Mouse (Mus musculus) left cerebral cortex, adult 18-20 months (tissue): ENCODE measurements around the gene Fam160a1. TPM values are rescaled to one million over a fixed set of nuclear protein-coding genes. Genes with fewer than 3 reads are reported as not detected.

Source experiments
- DNase-seq, 2 experiments: peaks; one replicate each; pipeline ENCODE4 v3.0.0; 2021 to 2022; ENCODE audit warnings: low spot score in 2 of 2, mixed read lengths in 1 of 2
- long read RNA-seq, 2 experiments: library from polyadenylated mRNA; stranded (forward); transcript quantifications; one replicate each; pipeline ENCODE4 v2.0.0; 2021
- total RNA-seq, 2 experiments: library from RNA; stranded (reverse); gene quantifications; 2 replicates each; pipeline ENCODE4 v1.2.3; 2021

The Fam160a1 gene
- 1 to 10 TPM; 3.4 to 3.7 TPM for total RNA-seq
- long read RNA-seq, experiment 1, partial matches to known transcripts, result 1 of 5 reads
- long read RNA-seq, experiment 1, other reads (novel, unspliced or antisense), result 3 of 5 reads
- long read RNA-seq, experiment 2, partial matches to known transcripts, result 2 of 6 reads
- long read RNA-seq, experiment 2, other reads (novel, unspliced or antisense), result 4 of 6 reads

DNA sequence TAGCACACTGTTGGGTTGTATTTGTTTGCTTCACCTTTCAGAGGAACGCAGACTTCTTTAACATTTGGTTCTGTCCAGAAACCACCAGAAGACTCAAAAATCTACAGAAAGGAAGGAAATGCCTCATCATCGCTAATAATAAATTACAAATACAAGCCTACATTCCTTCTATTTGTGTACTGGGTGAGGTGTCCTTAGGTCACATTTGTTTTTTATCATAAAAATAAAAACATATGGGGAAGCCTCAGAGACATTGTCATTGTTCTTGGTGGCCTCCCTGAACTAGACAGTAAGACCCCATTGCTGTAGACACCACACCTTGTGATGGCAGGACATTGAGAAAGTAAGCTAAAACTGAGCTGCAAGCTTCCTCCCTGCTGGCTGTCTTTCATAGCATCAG lies at the start of gene Fam160a1:
Fam160a1 (minus strand) TSS at position 101 of the 400 bp plus-strand sequence.
- DNase-seq, result no peak

DNA sequence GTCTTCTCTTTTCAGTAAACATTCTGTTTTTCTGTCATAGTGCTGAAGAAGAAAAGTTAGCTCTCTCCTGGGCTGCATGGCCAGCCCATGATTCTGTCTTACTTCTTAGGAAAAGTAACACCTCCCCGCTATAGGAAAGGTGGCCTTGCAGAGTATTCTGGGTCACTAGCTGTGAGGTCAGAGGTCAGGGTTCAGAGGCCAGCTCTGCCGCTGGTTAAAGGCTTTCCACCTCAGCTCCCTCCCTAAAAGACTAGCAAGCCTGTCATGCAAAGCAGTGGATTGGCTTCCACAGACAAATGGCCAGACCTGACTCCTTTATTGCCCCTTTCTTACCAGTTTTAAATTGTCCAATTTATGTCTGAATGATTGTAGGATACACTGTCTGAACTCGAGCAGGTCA lies 46.9 kb upstream of the Fam160a1 start:
- DNase-seq, result no peak

DNA sequence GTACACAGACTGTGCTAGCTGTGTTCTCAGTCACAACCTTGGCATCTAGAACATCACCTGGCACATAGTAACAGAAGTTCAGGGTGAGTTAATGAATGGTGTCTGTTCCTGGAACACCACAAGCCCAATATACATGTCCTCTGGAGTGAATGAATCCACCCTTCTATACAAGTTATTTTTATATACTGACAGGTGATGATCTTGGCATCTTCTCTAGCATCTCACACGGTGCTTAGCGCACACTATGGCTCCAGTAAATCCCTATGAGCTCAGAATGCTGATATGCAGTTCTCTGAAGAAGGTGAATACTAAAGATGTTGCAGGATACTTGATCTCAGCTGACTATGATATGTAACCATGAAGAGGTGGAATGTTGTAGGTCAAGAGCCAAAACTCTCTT lies 45.8 kb upstream of the Fam160a1 start:
- no peak for DNase-seq

DNA sequence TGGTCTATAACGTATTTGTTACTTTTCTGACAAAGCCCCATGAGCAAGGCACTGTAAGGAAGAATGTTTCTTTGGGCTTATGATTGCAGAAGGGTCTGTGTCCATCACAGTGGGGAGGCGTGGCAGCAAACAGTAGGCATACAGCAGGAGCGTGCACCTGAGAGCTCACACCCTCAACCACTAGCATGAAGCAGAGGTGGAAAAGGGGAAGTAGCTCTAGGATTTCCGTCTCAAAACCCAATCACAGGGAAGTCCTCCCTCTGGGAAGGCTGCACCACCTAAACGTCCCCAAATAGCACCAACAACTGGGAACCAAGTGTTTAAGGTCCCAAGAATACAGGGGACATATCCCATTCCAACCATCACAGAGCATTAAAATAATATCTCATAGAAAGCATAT lies 43.9 kb upstream of the Fam160a1 start:
- no peak for DNase-seq

DNA sequence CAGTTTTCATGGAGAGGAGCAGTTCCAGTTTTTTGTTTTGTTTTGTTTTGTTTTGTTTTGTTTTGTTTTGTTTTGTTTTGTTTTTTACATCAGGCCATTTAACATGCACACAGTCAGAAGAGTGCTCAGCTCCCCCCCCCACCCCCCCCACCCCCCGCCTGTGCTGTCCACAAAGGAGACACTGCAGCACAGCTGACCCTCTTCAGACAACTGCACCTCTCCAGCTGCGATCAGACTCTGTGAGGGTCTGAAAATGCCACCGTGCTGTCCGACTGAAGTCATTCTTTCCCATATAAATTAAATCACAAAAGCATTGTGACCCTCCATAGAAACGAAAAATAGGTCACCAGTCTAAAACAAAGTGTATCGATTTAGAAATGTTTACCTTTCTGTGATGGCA lies 42.2 kb upstream of the Fam160a1 start:
- DNase-seq, result no peak

DNA sequence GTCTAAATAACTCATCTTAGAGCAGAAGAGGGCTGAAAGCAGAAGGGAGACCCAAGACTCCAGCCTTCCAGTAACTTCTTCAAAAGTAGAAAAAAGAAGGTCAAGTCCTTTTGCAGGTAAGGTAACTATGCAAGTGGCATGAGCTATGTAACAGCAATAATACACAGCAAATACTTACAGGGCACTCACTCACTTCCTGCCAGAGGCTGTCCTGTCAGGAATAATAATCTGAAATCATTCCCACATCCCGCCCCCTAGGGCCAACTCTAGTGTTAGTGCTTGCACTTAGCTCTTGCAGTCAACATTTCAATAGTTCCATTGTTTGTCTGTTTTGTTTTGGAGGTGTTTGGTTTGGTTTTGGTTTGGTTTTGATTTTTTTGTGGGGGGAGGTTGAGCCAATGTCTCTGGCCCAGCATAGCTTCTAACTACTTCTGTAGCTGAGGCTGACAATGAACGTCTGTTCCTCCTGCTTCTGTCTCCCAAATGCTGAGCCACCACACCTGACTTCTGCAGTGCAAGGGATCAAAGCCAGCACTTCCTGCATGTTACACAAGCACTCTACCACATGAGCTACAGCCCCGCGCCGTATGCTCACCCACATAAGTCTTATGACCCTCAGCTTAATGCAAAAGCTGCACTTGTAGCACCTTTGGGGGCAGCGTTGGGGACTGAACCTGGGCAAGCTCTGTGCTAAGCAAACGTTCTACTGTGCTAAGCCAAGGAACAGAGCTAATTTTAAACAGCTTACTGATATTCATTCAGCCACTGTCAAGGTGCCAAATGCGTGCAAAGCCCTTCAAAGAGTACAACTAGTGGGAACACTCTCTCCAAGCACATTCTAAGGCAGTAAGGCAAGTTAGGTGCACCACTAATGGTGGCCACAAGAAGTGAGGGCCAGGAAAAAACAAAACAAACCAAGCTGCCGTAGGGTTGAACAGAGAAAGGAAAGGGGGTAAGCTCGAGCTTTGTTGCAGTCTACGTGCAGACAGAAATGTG lies 41.3 kb upstream of the Fam160a1 start:
- no peak for DNase-seq

DNA sequence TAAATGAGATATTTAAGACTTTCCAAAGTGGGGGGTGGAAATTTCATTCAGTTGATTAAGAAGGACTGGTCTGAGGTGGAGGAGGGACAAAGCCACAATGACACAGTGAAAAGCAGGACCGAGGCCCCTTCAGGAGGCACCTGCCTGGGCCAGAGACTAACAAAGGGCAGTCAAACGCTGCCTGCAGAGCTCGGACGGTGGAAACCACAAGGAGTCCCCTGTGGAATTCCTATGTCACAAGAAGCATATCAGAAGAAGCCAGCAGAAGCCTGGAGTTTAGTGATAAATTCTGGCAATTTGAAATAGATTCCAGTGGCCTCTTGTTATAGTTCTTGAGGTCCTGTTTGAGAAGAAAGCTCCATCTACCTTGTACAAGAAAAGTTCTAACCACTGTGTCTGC lies 40.0 kb upstream of the Fam160a1 start:
- DNase-seq, result no peak

DNA sequence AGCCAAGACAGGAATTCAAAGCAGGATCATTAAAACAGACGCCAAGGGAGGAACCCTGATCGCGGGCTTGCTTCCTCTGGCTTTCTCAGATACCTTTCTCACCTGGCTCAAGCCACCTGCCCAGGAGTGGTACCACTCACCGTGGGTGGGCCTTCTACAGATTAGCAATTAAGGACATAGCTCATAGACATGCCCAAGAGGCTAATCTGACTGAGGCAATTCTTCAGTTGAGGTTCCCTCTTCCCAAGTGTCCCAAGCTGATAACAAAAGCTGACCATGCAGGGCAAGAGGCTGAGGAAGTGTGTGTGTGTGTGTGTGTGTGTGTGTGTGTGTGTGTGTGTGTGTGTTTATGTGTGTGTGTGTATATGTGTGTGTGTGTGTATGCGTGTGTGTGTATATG lies 38.9 kb upstream of the Fam160a1 start:
- DNase-seq, result no peak

DNA sequence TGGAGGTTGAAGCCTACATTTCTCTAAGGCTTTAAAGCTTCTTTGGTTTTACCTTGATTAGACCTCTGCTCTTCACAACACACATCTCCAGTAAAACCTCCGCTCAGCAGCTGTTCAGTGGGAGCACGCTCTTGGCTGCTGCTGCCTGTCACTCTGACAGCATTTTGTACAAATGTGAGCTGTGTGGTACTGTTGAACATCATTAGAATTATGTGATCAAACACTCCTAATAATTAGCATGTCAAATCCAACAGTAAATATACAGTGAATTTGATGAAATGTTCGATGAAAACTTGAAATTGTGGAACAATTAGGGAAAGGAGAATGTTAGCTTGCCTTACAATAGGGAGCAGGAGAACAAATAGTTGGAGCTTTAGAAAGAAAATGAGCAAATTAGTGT lies 38.0 kb upstream of the Fam160a1 start:
- no peak for DNase-seq

DNA sequence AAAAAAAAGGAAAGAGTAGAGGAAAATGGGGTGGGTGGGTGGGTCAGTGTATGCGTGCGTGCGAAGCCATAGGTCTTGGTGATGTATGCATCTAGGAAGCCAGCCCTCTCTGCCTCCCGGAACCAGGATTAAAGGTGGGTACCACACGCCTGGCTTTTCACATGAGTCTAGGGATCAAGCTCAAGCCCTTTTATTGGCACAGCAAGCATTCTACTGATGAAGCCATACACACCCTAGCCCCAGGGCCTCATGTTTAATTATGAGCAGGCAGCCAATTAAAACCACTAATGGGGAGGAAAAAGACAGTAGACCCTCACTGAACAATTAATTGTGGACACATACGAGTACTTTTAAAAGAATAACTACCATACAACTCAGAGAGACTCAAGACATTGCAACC lies 37.1 kb upstream of the Fam160a1 start:
- DNase-seq, result no peak

DNA sequence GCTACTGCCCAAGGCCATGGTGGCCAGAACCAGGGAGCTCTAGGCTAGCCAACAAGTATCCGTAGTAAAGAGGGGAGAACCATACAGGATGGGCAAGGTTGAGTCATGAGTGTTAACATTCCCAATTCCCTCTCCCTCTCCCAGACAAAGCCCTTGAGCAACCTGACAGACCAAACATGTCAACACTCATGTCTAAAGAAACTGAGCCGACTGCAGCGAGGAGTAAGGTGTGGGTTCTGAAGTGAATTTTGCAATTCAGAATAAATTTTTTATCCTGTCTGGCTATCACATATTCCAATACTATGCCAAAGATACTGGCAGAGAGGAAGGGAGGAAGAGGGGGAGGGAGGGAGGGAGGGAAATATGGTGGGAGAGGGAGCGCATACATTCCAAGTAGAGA lies 36.6 kb upstream of the Fam160a1 start:
- DNase-seq, result no peak

DNA sequence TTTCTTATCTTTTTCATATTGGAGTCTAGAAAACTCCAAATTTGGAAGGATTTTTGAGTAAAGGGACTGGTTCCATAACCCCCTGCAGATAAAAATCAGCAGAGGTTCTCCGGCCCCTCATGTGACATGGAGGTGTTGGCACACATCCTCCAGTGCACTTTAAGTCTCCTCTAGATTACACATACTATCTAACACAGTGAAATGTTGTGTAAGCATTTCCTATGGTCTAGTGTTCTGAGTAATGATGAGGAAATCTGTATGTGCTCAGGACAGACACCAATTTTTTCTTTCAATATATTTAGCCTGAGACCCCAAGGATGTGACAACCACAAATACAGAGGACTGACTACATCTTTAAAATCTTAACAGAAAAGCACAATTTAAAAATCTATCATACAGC lies 33.0 kb upstream of the Fam160a1 start:
- no peak for DNase-seq

DNA sequence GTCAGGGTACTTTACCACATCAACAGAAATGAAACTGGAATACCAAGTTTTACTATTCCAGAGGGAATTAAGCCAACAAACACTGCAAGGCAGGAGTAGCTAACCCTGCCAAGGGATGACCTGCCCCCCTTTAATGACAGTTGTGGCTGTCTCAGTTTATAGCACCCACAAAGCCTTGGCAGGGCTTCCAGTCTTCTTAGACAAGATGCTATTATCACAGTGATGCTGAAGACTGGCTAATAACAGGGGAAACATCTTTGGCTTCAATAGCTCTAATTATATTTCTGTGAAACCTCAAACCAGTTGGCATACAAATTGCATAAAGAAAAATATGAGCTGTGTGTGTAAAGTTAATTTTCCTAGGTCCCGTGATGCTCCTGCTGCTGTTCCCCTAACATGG lies 29.2 kb upstream of the Fam160a1 start:
- DNase-seq, result no peak

DNA sequence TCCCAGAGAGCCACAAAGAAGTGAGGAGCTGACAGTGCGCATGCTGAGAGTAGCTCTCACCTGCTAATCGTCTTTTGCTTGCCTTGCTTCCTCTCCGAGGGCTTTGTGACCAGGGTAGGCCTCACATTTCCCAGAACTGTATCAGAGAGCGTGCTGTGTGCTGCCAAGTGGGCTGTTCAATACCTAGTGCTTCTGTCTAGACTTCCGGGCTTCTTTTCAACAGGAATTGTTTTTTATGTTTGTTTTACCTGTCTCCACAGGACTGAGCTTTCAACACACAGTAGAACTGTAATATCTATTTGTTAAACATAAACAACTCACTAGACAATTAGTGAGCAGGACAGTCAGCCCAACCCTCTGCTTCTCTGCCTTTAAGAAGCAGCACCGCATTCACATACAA lies 28.2 kb upstream of the Fam160a1 start:
- DNase-seq, result no peak

DNA sequence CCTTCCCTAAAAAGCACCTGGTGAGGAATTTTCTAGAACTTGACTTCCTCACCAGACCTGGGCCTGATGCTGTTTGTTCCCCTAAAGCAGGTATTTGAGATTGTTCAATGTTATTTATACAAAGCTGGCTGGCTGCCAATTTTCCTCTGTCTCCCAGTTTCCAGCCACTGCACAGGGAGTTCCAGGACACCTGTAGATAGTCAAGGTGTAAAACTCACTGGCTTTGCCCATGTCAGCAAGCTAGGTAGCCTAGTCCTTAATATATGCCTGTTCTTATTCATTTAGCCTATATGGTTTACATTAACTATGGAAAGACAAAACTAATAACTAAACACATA lies 25.8 kb upstream of the Fam160a1 start:
- DNase-seq, result no peak

DNA sequence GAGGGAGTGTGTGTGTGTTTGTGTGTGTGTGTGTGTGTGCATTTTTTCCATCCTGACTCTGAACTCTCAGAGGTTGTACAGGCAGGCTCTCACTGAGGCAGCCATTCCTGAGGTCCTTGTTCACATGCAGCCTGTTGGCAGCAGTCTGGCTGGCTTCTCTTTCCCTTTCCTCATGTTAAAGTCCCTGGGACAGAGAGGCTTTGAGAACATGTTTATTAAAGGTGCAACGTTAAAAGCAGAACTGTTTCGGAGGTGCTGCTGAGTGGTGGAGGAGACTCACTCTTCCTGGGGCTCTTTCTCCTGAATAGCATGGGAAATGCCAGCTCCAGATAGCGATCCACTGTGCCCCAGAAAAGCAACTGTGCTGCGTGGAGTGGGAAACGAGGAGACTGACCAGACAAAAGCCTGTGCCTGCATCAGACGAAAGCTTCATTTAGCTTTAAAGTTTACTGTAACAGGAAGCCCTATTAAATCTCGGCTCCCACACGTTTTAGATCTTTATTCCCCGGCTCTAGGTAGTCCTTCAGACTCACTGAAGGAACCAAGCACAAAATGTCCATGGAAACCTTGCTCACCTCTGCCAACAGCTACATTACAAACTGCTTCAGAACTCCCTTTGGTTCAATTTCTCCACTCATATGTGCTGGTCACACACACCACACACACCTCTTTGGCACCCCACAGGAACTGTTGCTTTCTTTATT lies 25.2 kb upstream of the Fam160a1 start:
- no peak for DNase-seq

DNA sequence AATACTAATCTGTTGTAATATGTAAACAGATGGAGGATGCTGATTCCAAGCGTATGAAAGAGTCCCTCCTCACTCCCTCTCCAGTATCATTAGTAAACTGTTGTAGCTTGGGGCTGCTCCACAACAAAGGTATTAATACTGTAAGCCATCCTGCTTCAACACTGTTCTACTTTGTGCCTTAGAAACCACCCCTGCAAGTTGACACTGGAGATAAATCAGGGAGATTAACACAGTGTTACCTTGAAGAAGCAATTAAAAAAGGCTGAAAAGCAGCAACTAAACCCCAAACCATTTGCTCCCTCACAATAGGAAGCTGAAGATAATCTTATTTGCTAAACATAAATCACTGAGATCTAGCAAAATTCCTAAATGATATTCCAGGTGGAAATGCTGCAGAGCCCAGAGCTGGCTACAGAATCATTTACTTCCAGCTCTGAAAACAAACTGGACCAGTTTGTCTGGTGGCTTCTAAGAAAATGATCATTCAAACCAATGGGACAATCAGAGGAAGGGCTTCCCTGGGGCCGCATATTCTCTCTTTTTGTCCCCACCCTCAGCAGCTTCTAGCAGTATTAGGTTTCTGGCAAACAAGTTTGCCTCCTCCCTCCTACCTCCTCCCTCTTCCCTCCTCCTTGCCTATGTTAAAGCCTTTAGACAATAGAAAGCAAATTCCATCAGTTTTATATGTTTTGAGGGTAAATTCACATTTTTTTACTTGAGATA lies 24.5 kb upstream of the Fam160a1 start:
- DNase-seq, result no peak

DNA sequence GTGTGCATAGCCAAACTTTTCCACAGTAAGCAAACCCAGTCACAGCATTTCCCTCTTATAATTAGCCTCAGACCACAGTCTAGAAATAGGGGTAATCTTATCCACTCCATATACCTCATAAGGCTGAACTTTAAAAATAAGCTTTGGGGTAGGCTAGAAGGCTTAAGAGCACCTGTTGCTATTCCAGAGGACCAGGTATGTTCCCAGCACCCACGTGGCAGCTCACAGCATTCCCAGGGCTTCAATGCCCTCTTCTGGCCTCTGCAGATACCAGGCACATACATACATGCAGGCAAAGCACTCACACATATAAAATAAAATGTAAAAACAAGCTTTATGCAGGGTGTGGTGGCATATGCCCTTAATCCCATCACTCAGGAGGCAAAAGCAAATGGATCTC lies 16.5 kb upstream of the Fam160a1 start:
- no peak for DNase-seq

DNA sequence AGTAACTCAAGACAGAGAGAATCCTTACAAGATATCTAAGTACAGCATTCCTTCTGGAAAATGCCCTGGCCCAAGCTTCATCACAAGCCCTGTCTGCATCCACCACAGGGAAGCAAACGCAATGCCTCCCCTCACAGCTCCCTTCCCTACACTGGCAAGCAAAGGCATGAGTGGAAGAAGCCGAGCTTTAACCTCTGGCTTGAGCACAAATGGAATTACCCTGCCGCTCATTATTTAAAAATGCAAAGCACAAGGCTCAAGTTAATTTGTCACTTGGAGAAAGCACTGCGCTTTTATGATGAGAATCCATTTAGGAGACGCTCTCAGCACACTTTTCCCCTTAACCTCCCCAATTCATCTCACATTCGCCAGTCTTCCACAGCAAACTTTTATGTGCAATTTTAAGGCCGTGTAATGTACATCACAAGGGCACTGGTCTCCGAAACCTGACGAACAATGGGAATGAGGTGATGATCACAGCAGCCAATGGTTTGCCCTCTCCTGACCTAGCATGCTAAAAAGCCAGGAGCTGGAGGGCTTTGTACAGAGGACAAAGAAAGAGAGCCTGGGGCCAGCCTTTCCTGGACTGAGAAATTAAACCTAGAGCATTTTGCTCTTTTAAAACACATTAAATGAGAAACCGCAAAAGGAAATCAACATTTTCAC lies 15.5 kb upstream of the Fam160a1 start:
- DNase-seq, result no peak

DNA sequence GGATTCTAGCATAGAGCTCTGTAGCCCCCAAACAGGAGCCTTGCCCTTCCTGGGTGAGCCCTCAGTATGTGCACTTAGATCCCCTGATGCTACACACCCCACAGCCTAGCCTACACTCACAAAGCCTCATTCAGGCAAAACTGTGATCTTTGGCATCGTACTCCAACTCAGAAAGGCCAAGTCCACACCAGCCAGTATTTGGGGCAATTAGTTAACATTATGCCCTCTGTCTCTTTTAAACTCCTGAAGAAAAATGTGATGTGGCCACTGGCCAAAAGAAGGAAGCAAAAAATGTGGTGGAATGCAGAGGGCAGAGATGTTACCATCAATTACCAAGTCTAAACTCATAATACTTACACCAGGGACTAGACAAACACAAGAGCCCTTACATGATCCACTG lies 14.7 kb upstream of the Fam160a1 start:
- DNase-seq, result no peak

DNA sequence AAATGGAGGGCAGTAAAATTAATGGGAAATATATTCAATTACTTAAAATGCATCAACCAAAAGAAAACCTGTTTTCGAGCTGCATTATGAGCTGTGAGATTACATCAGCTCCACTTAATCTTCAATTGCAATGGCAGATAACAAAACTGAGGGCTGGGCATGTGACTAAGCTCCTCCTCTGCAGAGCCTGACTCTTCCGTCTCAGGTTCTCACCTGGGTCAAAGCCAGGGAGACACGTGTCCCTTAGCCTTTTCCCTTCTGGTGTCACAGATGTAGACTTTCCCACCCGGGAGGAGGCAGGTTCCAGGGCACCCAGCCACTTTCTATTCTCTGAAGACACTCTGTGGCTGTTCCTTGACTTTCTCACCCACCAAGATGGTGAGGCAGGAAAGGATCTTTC lies 12.0 kb upstream of the Fam160a1 start:
- no peak for DNase-seq
